ENCODE assay signal across 8 mouse cellular contexts in the genomic region with DNA sequence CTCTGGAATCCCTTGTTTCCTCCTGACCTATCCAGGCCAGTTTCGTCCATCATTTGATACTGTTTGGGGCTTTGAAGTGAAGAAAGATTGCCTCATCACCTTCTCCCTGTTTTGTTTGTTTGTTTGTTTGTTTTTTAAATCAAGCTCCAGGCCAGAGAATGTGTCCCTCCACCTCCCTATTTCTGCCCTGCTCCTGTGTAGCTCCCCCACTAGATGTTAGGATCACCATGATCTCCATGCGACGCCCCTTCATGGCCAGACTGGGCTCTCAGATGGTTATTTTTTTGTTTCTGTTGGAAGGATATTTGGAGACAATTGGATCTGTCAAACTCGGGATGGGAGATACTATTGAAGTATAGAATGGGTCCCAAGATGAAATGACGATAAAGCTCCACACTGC. TPM values are rescaled to one million over a fixed set of nuclear protein-coding genes. Genes with fewer than 3 reads are reported as not detected.
A peak's percentile ranks its signal among the peaks of the same experiment; 100 is the strongest.
DNase-seq lines count a peak whose midpoint lies in the region; ATAC-seq and TF ChIP-seq lines count a peak whose summit lies in the region.

Metrnl (plus strand) TSS at position 301 of the 400 bp plus-strand sequence.

- peak within 1 kb of the TSS; percentile 69 for H3K9ac ChIP-seq in liver, postnatal 0 days (replicated peaks)

- intact Hi-C loops in left cerebral cortex, adult 2 months (cut with DNase I): no loop called here
- intact Hi-C loops in heart, postnatal 25 days (cut with DNase I): loop anchor here (2.0 to 5.0 kb wide), 2 partner anchors 14 to 44 kb away; no protein-coding TSS in a partner anchor

- peak within 1 kb of the TSS; percentile 81 for H3K4me3 ChIP-seq in left cerebral cortex, adult 2 months
- peak within 1 kb of the TSS; percentile 70 for H3K4me3 ChIP-seq in liver, postnatal 0 days (ENCODE audit: low read depth, low read length)

- H3K4me2 ChIP-seq in liver, postnatal 0 days (ENCODE audit: low read depth, low read length): peak within 1 kb of the TSS; percentile 97

- no peaks in the 10 kb centered on the region for H3K9me3 ChIP-seq in liver, postnatal 0 days (ENCODE audit: low read length)

- H3K36me3 ChIP-seq in liver, postnatal 0 days (replicated peaks; ENCODE audit: insufficient read depth, low read length): no peaks in the 10 kb centered on the region

- no peak for ATAC-seq in liver, postnatal 0 days

- no peak for TF ChIP-seq EP300 in liver, postnatal 0 days (IDR thresholded peaks at IDR 0.05; ENCODE audit: low read depth)

- peaks cover 16% of the 10 kb centered on the region; the same call in 1 of the 2 replicates for H3K27me3 ChIP-seq in liver, postnatal 0 days (ENCODE audit: insufficient read depth, low read length)

- WGBS in liver, postnatal 0 days (ENCODE audit: insufficient replicate concordance): 79% methylated on average over 5 of the region's 5 CpGs

- no peak for TF ChIP-seq POLR2A in brain, embryonic 14.5 days (IDR thresholded peaks at IDR 0.05; ENCODE audit: borderline replicate concordance, extremely low read depth, insufficient read depth, insufficient read length, poor library complexity, severe bottlenecking)

- no peak for TF ChIP-seq CTCF in left cerebral cortex, adult 2 months (IDR thresholded peaks at IDR 0.05)
- no peak for TF ChIP-seq CTCF in brain, embryonic 14.5 days (IDR thresholded peaks at IDR 0.05; ENCODE audit: borderline replicate concordance, extremely low read depth, insufficient read depth, insufficient read length)
- TF ChIP-seq CTCF in liver, postnatal 0 days (IDR thresholded peaks at IDR 0.05; ENCODE audit: low read depth): no peak

- no peak for DNase-seq in left cerebral cortex, adult 2 months (ENCODE audit: extremely low spot score in 1 of 2, low spot score in 2 of 2)
- DNase-seq in left cerebral cortex, adult 9 months (ENCODE audit: low spot score in 2 of 2): no peak
- DNase-seq in brain, embryonic 14.5 days (ENCODE audit: low read depth): no peak
- no peak for DNase-seq in heart, postnatal 25 days (ENCODE audit: low spot score)
- no peak for DNase-seq in liver, postnatal 0 days
- DNase-seq in right cerebral cortex, postnatal 36 days (ENCODE audit: low spot score in 2 of 2): no peak
- DNase-seq in ovary, postnatal 36 days (ENCODE audit: low spot score): no peak
- no peak for DNase-seq in frontal cortex, postnatal 25 days (ENCODE audit: low spot score in 2 of 2)

- peaks cover 31% of the 10 kb centered on the region for H3K4me1 ChIP-seq in liver, postnatal 0 days (ENCODE audit: insufficient read depth)

- peak within 1 kb of the TSS; percentile 63 for H3K27ac ChIP-seq in left cerebral cortex, adult 2 months
- peak within 1 kb of the TSS; percentile 74 for H3K27ac ChIP-seq in liver, postnatal 0 days (ENCODE audit: low read depth)

RNA-seq across cellular contexts. Expression of gene Metrnl, which starts in this region (rescaled TPM):
- 10 to 100 TPM; 14.6 to 18.6 TPM for total RNA-seq in left cerebral cortex, adult 2 months (2021)
- 7.5 and 11.9 TPM in 2 replicates for polyA plus RNA-seq in brain, embryonic 14.5 days (2012; rRNA removed)
- 10 to 100 TPM; 21.8 to 22.0 TPM for total RNA-seq in heart, postnatal 25 days (2021)
- polyA plus RNA-seq in liver, postnatal 0 days (2015; fragmentation: Nextera tagmentation; extraction: Ambion mirVana): 4.7 and 6.7 TPM in 2 replicates
